Mouse (Mus musculus) kidney, adult 2 months (tissue): ENCODE measurements around the gene Urm1.

Source experiments
- CTCF ChIP-seq: fragments of 200-500 bp; conservative IDR thresholded peaks from 2 replicates; pipeline ENCODE4 v1.5.1; 2011; ENCODE audit warnings: low read depth, mild to moderate bottlenecking, control low read depth, low read length, moderate library complexity, mixed read lengths; ENCODE audit not compliant: insufficient read depth, insufficient read length
- POLR2A ChIP-seq: fragments of 200-500 bp; IDR thresholded peaks from one replicate; pipeline ENCODE4 v1.6.1; 2011; ENCODE audit warnings: low read depth, low read length, control low read depth

GRCm38 (mm10) chr2:29819363-29819762, 512 bp upstream of the Urm1 start:
- TF ChIP-seq CTCF: no peak
- no peak for TF ChIP-seq POLR2A
